Mouse (Mus musculus): ENCODE results near the gene Gyg. TPM values are rescaled to one million over a fixed set of nuclear protein-coding genes. Genes with fewer than 3 reads are reported as not detected.

Gyg gene
- total RNA-seq (2022) = 100 to 1,000 TPM; 159 to 174 (median 169) TPM

DNA sequence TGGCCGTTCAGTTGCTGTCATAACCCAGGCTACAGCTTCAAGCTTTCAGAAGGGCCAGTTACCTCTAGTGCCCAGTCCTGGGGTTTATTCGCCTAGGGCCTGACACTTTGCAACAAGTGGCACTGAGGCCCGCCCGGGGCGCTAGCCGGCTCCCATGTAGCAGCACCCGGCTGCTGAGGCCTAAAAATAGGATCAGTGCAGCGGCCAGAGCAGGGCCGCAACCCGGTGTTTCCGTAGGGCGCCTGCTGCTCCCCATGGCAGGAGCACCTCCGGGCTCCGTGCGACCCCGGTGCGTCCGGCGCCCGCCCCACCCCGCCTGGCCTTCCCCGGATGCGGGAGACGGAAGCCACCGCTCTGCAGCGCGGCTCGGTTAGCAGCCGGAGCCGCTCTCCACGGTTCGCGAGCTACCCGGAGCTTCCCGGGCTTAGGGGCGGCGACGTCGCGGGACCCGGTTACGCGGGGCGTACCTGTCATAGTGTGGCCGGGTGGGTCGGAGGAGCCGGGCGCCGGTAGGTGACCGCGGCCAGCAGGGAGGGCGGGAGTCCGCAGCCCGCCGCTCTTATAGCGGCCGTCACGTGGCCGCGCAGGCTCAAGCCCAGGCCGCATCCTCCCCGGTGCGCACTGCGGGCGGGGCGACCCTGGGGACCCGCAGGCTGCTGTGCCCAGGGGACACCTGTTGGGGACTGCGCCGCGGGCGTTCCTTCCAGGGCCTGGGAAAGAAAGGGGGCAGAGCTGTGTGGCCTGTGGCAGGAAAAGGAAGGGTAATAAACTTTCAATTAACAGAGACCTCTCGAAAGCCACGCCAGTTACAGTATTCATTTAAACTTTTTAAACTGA, at the start of gene Gyg:
Gene Gyg (minus strand): TSS at position 787 of the 837 bp plus-strand sequence.
- DNase-seq (ENCODE audit: low spot score) = peak; percentile 46

DNA sequence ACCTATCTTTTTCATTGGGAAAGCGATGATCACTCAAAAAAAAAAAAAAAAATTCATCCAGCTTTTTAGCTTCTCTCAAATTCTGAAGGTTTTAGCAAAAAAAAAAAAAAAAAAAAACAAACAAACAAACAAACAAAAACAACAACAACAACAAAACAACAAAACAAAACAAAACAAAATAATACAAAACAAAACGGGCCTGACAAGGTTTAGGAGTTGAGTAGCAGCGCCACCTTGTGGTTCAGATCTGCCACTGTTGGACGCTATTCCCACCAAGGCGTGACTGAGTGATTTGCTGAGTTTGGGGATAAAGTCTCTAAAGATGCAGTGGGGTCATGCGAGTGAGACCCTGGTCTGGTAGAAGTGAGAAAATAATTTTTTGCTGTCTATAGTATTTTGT, 43.8 kb upstream of the Gyg start:
- peak; percentile 30 for DNase-seq (ENCODE audit: low spot score)

DNA sequence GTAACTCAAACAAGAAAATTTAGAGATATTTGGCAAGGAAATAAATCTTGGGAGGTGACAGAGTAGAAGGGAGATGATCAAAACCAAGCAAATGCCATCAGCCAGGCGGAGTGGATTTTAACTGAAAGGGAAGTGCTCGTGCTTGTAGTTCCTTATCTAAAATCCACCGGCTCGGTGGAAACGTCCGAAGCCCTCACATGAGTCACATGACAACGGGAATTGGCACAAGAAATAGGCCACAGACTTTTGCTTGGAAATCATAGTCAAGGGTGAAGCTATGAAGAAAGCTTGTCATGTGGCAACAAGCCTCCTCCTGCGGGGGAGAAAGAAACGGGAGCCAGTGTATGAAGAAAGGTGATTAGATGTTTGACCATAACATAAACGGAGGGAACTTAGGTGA, 42.8 kb upstream of the Gyg start:
- DNase-seq (ENCODE audit: low spot score) = no peak

DNA sequence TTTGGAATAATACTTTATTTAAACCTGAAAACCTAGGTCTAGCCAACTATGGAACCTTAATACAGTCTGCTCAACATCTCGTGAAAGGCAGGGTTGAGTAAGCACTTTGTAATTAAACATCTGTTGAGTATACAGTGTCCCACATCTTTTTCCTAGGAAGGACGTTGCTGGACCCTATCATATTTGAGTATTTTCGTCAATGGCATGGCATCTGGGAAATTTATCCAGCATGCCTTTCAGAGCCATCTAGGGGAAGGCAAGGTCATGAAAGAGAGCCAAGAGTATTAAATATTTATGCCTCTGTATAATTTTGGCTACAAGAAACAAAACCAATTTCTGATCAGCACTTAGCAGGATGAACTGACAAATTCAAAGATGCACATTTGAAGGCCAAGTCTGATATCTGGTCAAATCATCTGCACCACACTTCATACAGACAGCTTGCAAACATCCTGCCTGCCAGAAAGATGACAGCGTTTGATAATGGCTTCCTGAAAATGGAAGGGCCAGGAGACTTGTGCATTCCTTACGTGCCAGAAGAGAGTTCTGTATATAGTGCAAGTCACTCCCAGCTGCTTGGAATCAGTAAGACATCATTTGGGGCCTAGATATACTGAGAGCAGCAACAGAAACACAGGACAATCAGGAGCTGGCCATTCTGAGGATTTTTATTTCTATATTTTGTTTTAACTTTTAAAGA, 34.0 kb upstream of the Gyg start:
- DNase-seq (ENCODE audit: low spot score) = no peak

DNA sequence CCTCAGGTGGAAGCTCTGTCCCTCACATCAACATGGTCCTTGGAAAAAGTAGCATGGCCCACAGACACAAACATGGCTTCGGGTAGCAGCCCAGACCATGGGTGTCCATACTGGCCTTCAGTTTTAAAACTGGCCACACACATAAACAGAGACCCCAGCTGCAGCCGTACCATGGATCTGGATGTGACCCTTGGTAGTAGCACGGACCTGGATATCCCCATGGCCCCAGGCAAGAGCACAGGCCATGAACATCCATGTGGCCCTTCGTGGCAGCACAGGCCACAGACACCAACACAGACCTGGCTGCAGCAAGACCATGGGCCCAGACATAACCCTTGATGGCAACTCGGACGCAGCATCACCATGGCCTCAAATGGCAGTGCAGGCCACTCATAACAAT, 17.3 kb upstream of the Gyg start:
- no peak for DNase-seq (ENCODE audit: low spot score)

DNA sequence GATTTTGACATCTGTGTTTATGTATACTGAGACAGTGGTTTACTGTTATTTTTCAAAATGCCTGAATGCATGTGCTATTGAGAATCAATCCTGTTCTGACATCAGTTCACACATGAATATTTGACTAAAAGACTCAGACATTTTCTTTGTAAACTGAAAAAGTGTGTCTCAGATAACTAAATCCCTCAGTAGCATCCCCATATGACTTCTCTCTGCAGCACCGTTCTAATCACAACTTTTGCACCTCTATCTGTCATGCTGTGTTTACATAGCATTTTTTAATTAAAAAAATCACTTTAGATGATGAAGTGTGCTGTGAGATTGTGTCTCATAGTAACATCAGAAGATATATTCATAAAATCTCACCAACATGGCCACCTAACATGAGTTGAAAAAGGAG, 12.4 kb upstream of the Gyg start:
- no peak for DNase-seq (ENCODE audit: low spot score)

DNA sequence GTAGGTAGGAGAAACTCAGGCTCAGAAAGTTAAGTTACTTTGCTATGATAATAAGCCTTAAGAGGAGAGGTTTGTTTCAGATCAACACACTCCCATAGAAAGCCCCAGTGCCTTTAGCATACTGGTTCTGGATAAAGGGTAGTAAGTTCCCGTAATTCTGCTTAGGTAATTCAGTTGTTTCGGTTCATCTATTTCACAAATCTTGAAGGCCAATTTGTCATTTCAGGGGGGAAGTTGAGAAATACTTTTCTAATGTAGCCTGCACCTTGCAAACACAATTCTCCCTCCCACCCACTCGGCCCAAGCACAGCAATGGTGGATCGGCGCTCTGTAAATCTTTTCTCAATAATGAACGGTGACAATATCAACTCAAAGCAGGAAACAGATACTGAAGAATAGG, 359 bp upstream of the Gyg start:
- DNase-seq (ENCODE audit: low spot score) = no peak

DNA sequence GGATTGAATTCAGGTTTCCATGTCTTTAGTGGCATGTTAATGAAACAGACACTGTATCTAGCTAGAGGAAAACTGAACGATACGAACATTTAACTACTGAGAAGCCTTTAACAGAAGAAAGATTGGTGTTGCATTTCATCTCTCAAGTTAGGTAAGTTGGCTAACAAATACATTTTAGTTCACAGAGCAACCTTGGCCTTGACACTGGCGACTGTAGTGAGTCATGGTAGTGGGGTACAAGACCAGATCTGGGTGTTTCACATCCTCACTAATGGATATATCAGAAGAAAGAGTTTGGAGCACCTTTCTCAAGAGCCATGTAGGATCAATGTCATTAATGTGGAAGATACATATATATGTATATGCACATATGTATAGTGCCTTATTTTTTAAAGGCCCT, 3.5 kb downstream of the Gyg start:
- DNase-seq (ENCODE audit: low spot score) = no peak

DNA sequence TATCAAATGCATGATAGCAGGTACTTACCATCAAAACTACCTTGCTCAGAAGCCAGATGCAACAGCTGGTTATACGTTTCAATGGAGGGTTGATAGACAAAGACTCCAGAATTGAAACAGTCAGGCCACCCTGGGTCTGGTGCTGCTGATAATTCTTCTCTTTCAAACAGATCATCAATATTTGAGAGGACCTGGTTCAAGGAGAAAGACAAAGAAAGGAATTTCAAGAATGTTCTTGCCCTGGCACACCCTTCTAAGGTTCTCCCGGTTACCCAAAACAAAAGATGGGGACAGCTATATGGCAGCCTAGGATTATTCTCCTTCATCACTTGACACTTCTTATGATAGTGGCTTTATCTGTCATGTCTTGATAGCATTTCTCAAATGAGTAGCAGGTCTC, 4.6 kb downstream of the Gyg start:
- no peak for DNase-seq (ENCODE audit: low spot score)

DNA sequence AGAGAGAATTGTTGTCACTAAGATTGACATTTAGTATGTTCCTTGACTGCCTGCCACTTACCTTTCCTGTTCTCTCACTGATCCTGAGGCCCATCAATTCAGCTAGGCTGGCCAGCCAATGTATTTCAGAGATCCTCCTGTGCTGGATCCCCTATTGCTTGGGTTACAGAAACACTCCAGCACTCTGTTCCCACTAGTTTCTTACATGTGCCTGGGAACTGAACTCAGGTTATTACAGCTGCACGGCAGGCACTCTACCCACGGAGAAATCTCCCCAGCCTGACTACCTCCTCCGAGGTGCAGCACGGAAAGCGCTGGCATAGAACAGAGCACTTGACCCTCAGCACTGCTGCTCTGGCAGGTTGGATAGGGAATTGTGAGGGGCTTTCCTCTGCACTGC, 7.5 kb downstream of the Gyg start:
- no peak for DNase-seq (ENCODE audit: low spot score)

DNA sequence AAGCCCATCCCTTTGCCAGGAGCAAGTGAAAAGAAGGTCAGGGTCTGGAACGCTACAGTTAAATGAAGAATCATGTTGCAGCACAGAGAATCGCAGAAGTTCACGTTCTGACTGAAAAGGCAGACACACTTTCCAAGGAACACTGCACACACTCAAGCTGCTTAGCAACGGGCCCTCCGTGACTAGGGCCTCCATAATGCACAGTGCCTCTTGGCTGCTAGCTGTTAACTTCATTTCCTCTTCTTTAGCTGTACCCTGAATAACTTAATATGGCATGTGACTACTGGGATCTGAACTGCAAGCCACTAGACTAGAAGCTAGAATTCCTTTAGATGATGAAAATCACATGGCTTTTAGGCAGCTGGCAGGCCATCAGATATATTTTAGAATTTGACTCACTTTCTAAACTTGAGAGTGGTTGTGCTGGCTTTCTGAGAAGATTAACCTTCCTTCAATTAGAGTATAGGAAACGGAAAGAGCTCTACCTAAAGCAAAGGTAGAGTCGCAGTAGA, 8.2 kb downstream of the Gyg start:
- DNase-seq (ENCODE audit: low spot score) = no peak

DNA sequence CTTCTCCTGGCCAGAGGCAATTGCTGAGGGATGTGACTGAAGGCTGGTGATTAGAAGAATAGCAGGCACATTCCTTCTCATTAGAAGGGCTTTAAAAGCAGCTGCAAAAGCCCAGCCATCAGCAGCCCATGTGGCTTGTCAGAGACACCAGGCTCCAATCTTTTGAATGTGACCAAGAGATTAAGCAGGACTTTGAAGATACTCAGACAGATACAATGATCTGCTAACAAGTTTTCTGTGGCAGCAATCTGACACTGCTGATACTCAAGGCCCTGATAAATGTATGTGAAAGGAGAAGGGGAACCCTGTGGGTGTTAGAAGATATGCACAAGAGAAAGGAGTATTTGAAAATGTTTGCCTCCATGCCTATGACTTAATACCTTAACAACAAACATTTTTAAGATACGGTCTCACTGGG, 9.4 kb downstream of the Gyg start:
- DNase-seq (ENCODE audit: low spot score) = no peak

DNA sequence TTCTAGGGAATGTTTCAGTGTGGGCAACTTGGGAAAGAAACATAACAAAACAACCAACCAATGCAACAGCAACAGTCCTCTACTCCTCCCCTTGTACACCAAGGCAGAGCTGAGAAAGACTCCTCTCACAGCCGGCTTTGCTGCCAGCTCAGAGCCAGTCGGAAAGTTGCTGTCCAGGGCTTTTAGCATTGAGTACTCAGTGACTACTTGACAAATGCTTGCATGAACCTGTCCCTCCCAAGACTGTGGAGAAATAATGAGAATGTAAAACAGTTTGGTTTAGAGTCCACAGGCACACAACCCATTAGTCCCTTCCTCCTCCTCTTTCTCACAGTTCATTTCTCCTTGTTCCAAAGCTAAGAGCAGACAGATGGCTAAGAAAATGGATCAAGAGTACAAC, 10.7 kb downstream of the Gyg start:
- DNase-seq (ENCODE audit: low spot score) = no peak

DNA sequence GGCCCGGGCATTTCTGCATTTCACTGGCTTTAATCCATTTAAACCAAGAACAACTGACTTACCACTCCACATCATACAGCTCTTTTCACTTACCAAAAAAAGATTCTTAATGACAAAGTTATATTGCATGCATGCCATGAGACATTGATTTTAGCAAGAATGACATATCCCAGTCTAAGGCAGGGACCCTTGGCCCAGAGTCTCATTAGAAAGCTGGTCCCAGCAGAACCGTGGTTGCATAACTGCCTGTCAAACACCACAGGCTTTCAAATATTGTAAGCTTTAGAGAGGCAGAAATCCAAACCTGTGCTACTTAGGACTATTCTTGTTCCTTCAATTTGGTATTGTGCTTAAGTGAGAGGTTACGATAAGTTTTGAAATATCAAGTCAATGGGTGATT, 11.4 kb downstream of the Gyg start:
- DNase-seq (ENCODE audit: low spot score) = no peak

DNA sequence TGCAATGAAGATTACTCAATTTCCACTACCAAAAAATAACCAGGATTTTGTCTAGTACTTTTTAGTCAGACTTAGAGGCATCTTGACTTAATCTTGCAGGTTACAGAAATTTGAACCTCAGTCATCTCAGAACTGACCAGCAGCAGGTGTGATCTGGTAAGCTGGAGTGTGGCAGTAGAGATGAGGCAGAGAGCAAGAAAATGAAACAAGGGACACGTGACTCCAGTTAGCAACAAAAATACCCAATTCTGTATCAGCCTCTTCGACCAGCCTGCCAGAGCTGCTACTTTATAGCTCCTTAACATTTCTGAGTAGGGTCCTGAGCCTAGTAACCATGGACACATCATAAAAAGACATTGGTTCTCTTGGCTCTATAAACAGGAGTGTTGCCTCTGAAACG, 12.5 kb downstream of the Gyg start:
- no peak for DNase-seq (ENCODE audit: low spot score)

DNA sequence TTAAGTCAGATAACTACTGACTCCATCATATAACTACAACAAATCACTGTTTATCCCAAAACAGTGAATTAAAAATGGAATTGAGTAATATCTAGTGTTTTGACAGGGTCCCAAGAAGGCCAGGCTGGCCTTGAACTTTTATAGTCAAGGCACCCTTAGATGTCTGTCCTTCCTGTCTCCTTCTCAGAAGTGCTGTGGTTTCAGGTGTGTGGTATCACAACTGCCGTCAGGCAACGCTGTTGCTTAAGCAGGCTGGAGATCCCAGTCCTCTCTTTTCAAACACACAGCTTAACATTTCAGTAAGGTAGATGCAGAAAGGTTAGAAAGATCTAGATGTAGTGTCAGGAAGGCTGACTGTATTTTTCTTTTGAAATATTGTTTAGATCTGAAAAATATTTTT, 13.0 kb downstream of the Gyg start:
- DNase-seq (ENCODE audit: low spot score) = no peak

DNA sequence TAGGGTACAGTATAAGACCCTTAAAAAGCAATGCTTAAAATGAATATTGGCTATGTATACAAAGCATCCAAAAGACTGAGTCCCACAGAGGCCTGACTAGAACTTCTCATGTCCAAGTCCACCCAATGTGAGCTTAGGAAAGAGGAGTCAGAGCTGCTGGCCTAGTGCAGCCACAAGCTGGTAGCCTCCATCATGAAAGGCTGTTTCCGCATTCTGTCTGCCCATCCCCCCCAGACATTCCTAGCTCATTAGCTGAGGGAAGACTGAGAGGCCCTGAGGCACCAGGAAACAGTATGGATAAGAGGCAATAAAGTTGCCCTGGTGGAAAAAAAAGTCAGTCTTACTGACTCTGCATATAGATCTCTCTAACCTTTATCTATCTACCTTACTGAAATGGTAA, 13.4 kb downstream of the Gyg start:
- no peak for DNase-seq (ENCODE audit: low spot score)

DNA sequence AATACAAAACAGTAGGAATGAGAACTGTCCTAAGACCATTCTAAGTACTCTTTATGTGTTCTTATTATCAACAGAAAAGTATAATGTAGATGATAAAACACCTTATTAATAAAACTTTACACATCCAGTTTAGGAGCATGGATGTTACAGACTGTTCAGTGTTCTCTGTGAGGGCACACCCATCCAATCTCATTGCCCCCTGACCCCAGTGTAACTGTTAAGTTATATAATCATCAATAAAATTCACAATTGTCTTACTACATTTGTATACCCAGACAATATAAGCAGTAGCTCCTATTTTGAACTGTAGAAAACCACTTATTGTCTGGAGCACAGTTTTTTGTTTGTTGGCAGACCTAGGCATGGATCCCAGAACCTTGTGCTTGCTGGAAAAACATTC, 13.9 kb downstream of the Gyg start:
- no peak for DNase-seq (ENCODE audit: low spot score)

DNA sequence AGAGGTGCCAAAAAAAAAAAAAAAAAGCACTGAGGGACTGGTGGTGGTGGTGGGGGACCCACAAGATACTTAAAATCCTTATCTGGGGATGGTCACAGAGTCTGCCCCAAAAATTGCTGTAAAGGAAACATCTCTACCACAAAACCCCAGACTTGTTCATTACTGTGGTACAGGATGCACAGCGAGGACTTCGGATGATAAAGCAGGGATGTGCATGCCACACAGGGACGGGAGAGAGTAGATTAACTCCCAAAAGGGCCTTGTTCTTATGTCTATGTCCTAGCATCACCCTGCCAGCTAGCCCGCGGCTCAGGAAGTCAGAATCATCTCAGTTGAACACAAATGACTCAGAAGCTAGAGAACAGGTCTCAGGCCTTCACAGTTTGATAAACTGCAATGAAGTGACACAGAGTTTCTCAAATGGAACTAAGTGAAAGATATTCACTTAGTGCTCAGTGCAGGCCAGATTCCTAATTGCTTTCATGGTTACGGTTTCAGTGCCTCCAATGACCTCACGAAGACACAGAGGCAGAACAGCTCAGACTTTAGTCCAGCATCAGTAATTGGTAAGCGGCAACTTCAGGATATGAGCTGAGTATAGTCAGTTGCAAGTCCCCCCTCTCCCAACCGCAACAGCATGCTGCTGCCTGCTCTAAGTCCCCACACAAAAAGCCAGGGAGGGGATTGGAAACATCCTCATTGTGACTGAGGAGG, 18.1 kb downstream of the Gyg start:
- no peak for DNase-seq (ENCODE audit: low spot score)

DNA sequence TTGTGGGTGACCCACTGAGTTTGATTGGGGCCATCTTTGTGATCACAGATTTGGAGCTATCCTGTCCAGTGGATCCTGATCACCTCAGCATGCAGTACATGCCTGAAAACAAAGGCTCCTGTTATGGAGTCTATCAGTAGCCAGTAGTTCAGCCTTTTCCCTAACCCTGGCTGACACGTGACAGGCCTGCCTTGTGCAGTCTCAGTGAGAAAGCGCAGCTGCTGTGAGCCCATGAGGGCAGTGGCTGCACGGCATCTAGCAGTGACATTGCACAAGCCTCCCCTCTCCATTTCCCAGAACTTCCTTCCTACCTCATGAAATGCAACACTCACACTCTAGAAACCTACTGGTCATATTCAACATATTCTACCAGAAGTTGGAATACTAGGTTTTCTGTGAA, 20.6 kb downstream of the Gyg start:
- no peak for DNase-seq (ENCODE audit: low spot score)

DNA sequence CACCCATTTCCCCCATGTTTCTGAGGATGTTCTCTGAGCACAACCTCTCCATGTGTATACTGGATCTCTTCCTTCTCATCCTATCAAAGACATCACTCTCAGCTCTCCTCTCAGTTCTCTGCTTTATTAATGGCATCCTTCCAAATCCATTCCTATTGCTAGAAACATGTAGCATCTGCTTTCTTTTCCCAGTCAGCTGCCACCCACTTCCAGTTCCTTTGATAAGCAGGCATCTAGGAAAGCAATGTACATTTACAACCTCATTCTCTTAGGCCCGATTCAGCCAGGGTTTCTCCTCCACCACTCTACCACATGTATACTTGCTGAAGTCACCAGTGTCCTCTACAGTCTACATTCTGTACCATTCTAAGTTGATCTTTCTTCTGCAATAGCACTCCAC, 21.4 kb downstream of the Gyg start:
- DNase-seq (ENCODE audit: low spot score) = no peak

DNA sequence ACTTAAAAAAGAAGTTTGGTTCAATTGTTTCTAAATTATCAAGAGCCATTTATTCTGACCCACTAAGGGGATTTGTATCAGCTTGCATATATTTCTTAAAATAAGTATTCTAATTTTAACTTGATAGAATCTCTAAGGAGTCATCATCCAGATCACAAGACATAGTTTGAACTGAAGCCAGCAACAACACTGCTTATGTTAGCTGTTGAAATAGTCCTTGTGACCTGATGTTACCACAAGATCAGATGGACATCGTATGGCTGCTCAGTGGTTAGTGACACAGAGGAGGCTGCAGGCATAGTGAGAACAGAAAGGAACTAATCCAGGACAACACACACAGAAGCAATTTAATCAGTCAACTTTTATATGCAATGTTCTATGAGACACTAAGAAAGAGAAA, 22.4 kb downstream of the Gyg start:
- peak; percentile 35 for DNase-seq (ENCODE audit: low spot score)

DNA sequence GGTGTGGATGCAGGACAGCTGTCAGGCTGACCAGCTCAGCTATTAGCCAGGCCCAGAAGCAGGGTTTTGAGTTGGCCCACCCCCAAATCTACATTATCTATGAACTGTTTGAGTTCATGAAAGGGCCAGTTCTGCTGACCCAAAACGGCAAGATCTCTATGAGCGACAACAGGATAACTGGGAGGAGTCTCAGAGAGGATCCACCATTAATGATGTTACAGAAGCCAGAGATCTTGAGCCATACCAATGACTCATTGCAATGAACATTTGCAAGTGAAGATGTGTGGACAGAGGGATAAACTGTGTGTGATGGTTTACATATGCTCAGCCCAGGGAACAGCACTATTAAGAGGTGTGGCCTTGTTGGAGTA, 23.8 kb downstream of the Gyg start:
- no peak for DNase-seq (ENCODE audit: low spot score)

Measured in heart, adult 8-10 months (tissue).